Mouse (Mus musculus) small intestine, adult 2 months (tissue): ENCODE data around the gene Ifna7. TPM values are rescaled to one million over a fixed set of nuclear protein-coding genes. Genes with fewer than 3 reads are reported as not detected.
A peak's percentile ranks its signal among the peaks of the same experiment; 100 is the strongest.
"Not testable (repeated sequence)": the region's sequence is repeated elsewhere in the genome, so short reads cannot be mapped to it uniquely, and the experiment has no call there.

ENCODE experiments used
- H3K27ac ChIP-seq: fragments of 200-500 bp; 2 replicates; pipeline ENCODE4 v1.5.1; 2012; ENCODE audit warnings: low read depth, low read length, control low read depth, inconsistent platforms; ENCODE audit not compliant: insufficient read depth
- H3K27me3 ChIP-seq: fragments of 200-500 bp; 2 replicates; pipeline ENCODE4 v1.6.1; 2012; ENCODE audit warnings: mild to moderate bottlenecking, moderate library complexity, low read length, inconsistent platforms; ENCODE audit not compliant: control insufficient read depth, insufficient read depth
- H3K36me3 ChIP-seq: fragments of 200-500 bp; 2 replicates; pipeline ENCODE4 v1.6.1; 2012; ENCODE audit warnings: mild to moderate bottlenecking, low read length, control low read depth, inconsistent platforms; ENCODE audit not compliant: control insufficient read depth, insufficient read depth
- H3K4me1 ChIP-seq: fragments of 200-500 bp; 2 replicates; pipeline ENCODE4 v1.6.1; 2012; ENCODE audit warnings: low read length, inconsistent platforms, mixed read lengths; ENCODE audit not compliant: control insufficient read depth, insufficient read depth, insufficient read length
- H3K4me3 ChIP-seq: fragments of 200-500 bp; 2 replicates; pipeline ENCODE4 v1.5.1; 2012; ENCODE audit warnings: low read depth, mild to moderate bottlenecking, control low read depth, inconsistent platforms, low read length, moderate library complexity
- CTCF ChIP-seq: fragments of 200-500 bp; IDR thresholded peaks from 2 replicates; pipeline ENCODE4 v1.5.1; 2012; ENCODE audit warnings: low read depth, mild to moderate bottlenecking, control low read depth, inconsistent platforms, low read length, moderate library complexity, mixed read lengths; ENCODE audit not compliant: insufficient replicate concordance, insufficient read length; ENCODE audit errors: extremely low read depth
- POLR2A ChIP-seq: fragments of 200-500 bp; IDR thresholded peaks from 2 replicates; pipeline ENCODE4 v1.6.1; 2012; ENCODE audit warnings: low read depth, mild to moderate bottlenecking, control low read depth, inconsistent platforms, low read length, moderate library complexity
- WGBS: fragments of 180-500 bp; shearing (Covaris S2); methylation state at CpG from one replicate; pipeline ENCODE4 v1.1.7; 2018; 5-methylcytosine and 5-hydroxymethylcytosine counted together
- polyA plus RNA-seq: library from polyadenylated mRNA; depleted of rRNA; stranded (reverse); fragments of >200 nt; gene quantifications from 2 replicates; pipeline ENCODE4 v1.2.3, GENCODE M21; 2012; rRNA removed

Ifna7 gene
- polyA plus RNA-seq: not detected in 2 replicates

DNA sequence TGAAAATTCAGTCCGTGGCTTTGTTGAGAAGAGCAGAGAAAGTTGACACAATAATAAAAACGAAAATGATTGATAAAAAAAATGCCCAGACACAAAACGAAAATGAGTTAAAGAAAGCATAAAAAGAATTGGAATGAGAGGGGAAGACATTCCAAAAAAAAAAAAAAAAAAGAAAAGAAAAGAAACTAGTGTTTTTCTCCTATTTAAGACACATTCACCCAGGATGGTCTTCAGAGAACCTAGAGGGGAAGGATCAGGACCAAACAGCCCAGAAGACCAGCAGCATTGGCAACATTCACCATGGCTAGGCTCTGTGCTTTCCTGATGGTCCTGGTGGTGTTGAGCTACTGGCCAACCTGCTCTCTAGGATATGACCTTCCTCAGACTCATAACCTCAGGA, at the start of gene Ifna7:
Gene Ifna7, plus strand, starts transcription at position 301 of the 400 bp plus-strand sequence.
- no peaks in the 10 kb centered on the region; the same call in 1 of the 2 replicates for H3K27me3 ChIP-seq
- no peak within 1 kb of the TSS for H3K27ac ChIP-seq
- no peak for TF ChIP-seq CTCF
- TF ChIP-seq POLR2A: no peak
- no peaks in the 10 kb centered on the region for H3K4me1 ChIP-seq
- WGBS: 51% methylated on average over 3 of the region's 3 CpGs
- no peaks in the 10 kb centered on the region for H3K36me3 ChIP-seq
- no peak within 1 kb of the TSS for H3K4me3 ChIP-seq

DNA sequence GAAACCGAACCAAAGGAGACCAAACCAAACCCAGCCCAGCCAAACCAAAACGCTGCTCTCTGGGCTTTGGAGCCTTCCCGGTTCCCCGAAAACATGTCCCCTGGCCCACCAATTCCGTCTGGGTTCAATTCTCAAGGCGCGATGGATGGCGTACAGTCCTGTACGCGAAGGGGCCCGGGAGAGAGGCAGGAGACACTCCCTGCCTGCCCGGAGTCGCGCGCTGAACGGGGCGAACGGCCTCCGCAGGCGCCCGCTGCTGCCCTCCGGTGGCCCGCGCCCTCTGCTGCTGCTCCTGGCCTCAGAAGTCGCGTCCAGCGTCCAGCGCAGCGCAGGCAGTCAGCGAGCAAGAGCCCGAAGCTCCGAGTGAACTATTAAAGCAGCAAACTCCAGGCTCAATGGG, 42.5 kb upstream of the Ifna7 start, which contains the start of gene Gm13290:
Gene Gm13290, plus strand, starts transcription at position 301 of the 400 bp plus-strand sequence.
- no CpG with 5 or more reads among the region's 32 CpGs for WGBS
- not testable (repeated sequence) for H3K4me1 ChIP-seq, H3K36me3 ChIP-seq, H3K4me3 ChIP-seq, H3K27me3 ChIP-seq, H3K27ac ChIP-seq

GRCm38 (mm10) chr4:88776622-88777021, 39.4 kb upstream of the Ifna7 start, which contains the start of gene Gm13289:
Gene Gm13289, plus strand, starts transcription at chr4:88776922.
- not testable (repeated sequence) for H3K27ac ChIP-seq, H3K4me1 ChIP-seq, H3K36me3 ChIP-seq, H3K4me3 ChIP-seq, H3K27me3 ChIP-seq
- WGBS: no CpG with 5 or more reads among the region's 29 CpGs

GRCm38 (mm10) chr4:88779550-88779949, 36.5 kb upstream of the Ifna7 start, which contains the start of gene Gm13272:
Gene Gm13272, plus strand, starts transcription at chr4:88779850.
- H3K27ac ChIP-seq, H3K4me3 ChIP-seq, H3K4me1 ChIP-seq, H3K36me3 ChIP-seq, H3K27me3 ChIP-seq: not testable (repeated sequence)
- no CpG with 5 or more reads among the region's 29 CpGs for WGBS

- H3K4me1 ChIP-seq: not testable (repeated sequence)
Observed at GRCm38 (mm10) chr4:88780320-88780719, 35.7 kb upstream of the Ifna7 start.

DNA sequence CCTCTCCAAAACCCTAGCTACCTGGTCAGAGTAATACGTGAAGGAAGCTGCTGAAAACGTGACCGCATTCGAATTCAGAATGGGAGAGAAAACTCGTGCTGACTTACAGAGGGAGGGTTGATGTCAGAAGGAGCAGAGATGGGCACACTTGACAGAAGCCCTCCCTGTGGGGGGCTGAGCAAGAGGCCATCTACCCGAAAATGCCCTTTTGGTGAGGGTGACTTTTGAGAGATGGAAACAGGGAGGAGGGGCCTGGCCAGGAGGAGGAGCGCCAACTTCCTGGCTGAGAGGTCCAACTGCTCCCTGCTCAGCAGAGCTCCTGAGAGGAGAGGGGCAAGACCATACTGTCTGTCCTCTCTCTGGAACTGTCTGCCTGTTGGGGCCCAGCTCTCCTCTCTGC, 34.2 kb upstream of the Ifna7 start, which contains the start of gene Ifnz:
Gene Ifnz, plus strand, starts transcription at position 301 of the 400 bp plus-strand sequence.
- H3K4me1 ChIP-seq, H3K27me3 ChIP-seq, H3K27ac ChIP-seq, H3K36me3 ChIP-seq: not testable (repeated sequence)
- 16% methylated on average over 5 of the region's 7 CpGs for WGBS
- H3K4me3 ChIP-seq: peak within 1 kb of the TSS; percentile 45

More at GRCm38 (mm10) chr4:88780320-88780719, 35.7 kb upstream of the Ifna7 start:
- 51% methylated on average over 16 of the region's 18 CpGs for WGBS
- not testable (repeated sequence) for H3K4me3 ChIP-seq, H3K27me3 ChIP-seq, H3K36me3 ChIP-seq, H3K27ac ChIP-seq

DNA sequence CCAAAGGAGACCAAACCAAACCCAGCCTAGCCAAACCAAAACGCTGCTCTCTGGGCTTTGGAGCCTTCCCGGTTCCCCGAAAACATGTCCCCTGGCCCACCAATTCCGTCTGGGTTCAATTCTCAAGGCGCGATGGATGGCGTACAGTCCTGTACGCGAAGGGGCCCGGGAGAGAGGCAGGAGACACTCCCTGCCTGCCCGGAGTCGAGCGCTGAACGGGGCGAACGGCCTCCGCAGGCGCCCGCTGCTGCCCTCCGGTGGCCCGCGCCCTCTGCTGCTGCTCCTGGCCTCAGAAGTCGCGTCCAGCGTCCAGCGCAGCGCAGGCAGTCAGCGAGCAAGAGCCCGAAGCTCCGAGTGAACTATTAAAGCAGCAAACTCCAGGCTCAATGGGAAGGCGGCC, 33.7 kb upstream of the Ifna7 start:
- H3K27ac ChIP-seq, H3K36me3 ChIP-seq, H3K27me3 ChIP-seq, H3K4me1 ChIP-seq: not testable (repeated sequence)
- 2% methylated on average over 4 of the region's 31 CpGs for WGBS
- peak overlapping the region; percentile 45 for H3K4me3 ChIP-seq

GRCm38 (mm10) chr4:88785409-88785808, 30.6 kb upstream of the Ifna7 start, which contains the start of gene Gm13276:
Gene Gm13276, plus strand, starts transcription at chr4:88785709.
- H3K27me3 ChIP-seq: not testable (repeated sequence)

DNA sequence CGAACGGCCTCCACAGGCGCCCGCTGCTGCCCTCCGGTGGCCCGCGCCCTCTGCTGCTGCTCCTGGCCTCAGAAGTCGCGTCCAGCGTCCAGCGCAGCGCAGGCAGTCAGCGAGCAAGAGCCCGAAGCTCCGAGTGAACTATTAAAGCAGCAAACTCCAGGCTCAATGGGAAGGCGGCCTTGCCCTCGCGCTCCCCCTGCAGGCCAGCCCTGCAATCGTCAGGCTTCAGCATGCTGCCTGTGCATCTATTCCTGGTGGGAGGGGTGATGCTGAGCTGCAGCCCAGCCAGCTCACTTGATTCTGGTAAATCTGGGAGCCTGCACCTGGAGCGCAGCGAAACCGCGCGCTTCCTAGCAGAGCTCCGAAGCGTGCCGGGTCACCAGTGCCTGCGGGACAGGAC, 27.6 kb upstream of the Ifna7 start, which contains the start of gene Gm13277:
Gene Gm13277, plus strand, starts transcription at position 231 of the 400 bp plus-strand sequence.
- not testable (repeated sequence) for H3K27ac ChIP-seq, H3K36me3 ChIP-seq, H3K27me3 ChIP-seq, H3K4me3 ChIP-seq, H3K4me1 ChIP-seq
- 0% methylated on average over 6 of the region's 28 CpGs for WGBS

More at GRCm38 (mm10) chr4:88785409-88785808, 30.6 kb upstream of the Ifna7 start, which contains the start of gene Gm13276:
- H3K4me1 ChIP-seq, H3K4me3 ChIP-seq, H3K27ac ChIP-seq, H3K36me3 ChIP-seq: not testable (repeated sequence)
- no CpG with 5 or more reads among the region's 27 CpGs for WGBS

DNA sequence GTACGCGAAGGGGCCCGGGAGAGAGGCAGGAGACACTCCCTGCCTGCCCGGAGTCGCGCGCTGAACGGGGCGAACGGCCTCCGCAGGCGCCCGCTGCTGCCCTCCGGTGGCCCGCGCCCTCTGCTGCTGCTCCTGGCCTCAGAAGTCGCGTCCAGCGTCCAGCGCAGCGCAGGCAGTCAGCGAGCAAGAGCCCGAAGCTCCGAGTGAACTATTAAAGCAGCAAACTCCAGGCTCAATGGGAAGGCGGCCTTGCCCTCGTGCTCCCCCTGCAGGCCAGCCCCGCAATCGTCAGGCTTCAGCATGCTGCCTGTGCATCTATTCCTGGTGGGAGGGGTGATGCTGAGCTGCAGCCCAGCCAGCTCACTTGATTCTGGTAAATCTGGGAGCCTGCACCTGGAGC, 24.8 kb upstream of the Ifna7 start, which contains the start of gene Gm13278:
Gene Gm13278, plus strand, starts transcription at position 301 of the 400 bp plus-strand sequence.
- H3K4me3 ChIP-seq, H3K27me3 ChIP-seq, H3K27ac ChIP-seq, H3K4me1 ChIP-seq, H3K36me3 ChIP-seq: not testable (repeated sequence)
- no CpG with 5 or more reads among the region's 28 CpGs for WGBS

- under 1% methylated on average over 16 of the region's 52 CpGs for WGBS
- H3K4me1 ChIP-seq, H3K27ac ChIP-seq, H3K36me3 ChIP-seq, H3K27me3 ChIP-seq, H3K4me3 ChIP-seq: not testable (repeated sequence)
Observed at GRCm38 (mm10) chr4:88793936-88794675, 21.9 kb upstream of the Ifna7 start, which contains the start of gene Gm13275. Gene Gm13275, plus strand, starts transcription at chr4:88794487.
